Mouse (Mus musculus) cerebellum, adult 9-11 months (tissue): ENCODE measurements at regions not wholly inside any gene's neighbourhood (a gene's known extent, or its start where the extent isn't known, plus 50 kb on each side); places are given as distances from the start of the nearest gene placed in this dataset.
A peak's percentile ranks its signal among the peaks of the same experiment; 100 is the strongest.
"Not testable (repeated sequence)": the region's sequence is repeated elsewhere in the genome, so short reads cannot be mapped to it uniquely, and the experiment has no call there.

Experiments used
- DNase-seq: peaks from one replicate; pipeline ENCODE4 v3.0.0; 2022

- DNase-seq, result no peak
Observed at GRCm38 (mm10) chr13:3341416-3341815, 196.4 kb upstream of the Gdi2 start.

GRCm38 (mm10) chr13:3343611-3344010 is 194.3 kb upstream of the Gdi2 start:
- no peak for DNase-seq

- not testable (repeated sequence) for DNase-seq
Observed at GRCm38 (mm10) chr13:3354912-3355311, 183.0 kb upstream of the Gdi2 start.

- peak; percentile 8 for DNase-seq
Observed at GRCm38 (mm10) chr13:3358079-3358608, 179.7 kb upstream of the Gdi2 start.

GRCm38 (mm10) chr13:3358996-3359750 is 178.7 kb upstream of the Gdi2 start:
- no peak for DNase-seq

GRCm38 (mm10) chr13:3359751-3360260 is 178.1 kb upstream of the Gdi2 start:
- peak; percentile 12 for DNase-seq

- DNase-seq, result peak; percentile 35
Observed at GRCm38 (mm10) chr13:3360503-3361490, 177.1 kb upstream of the Gdi2 start.

GRCm38 (mm10) chr13:3372701-3373100 is 165.2 kb upstream of the Gdi2 start:
- no peak for DNase-seq

GRCm38 (mm10) chr13:3373522-3374220 is 164.2 kb upstream of the Gdi2 start:
- not testable (repeated sequence) for DNase-seq

GRCm38 (mm10) chr13:3374796-3375195 is 163.1 kb upstream of the Gdi2 start:
- DNase-seq, result no peak

- not testable (repeated sequence) for DNase-seq
Observed at GRCm38 (mm10) chr13:3377801-3378200, 160.1 kb upstream of the Gdi2 start.

- not testable (repeated sequence) for DNase-seq
Observed at GRCm38 (mm10) chr13:3405783-3406182, 132.1 kb upstream of the Gdi2 start.

GRCm38 (mm10) chr13:3406236-3407017 is 131.4 kb upstream of the Gdi2 start:
- DNase-seq, result peak; percentile 78

- DNase-seq, result not testable (repeated sequence)
Observed at GRCm38 (mm10) chr13:3410281-3410680, 127.6 kb upstream of the Gdi2 start.

GRCm38 (mm10) chr13:3417026-3417425 is 120.8 kb upstream of the Gdi2 start:
- DNase-seq, result no peak

- DNase-seq, result not testable (repeated sequence)
Observed at GRCm38 (mm10) chr13:3455374-3455773, 82.5 kb upstream of the Gdi2 start.

- DNase-seq, result no peak
Observed at GRCm38 (mm10) chr13:3476884-3477283, 61.0 kb upstream of the Gdi2 start.

- DNase-seq, result peak; percentile 79
Observed at GRCm38 (mm10) chr13:3477997-3478728, 59.7 kb upstream of the Gdi2 start.
